Mouse (Mus musculus) ES-E14 (cell line): ENCODE results near the gene Dpp6. TPM values are rescaled to one million over a fixed set of nuclear protein-coding genes. Genes with fewer than 3 reads are reported as not detected.

Experiments used
- DNase-seq: peaks from one replicate; pipeline ENCODE4 v3.0.0-alpha.2; 2013; ENCODE audit warnings: low read depth, low spot score
- H3K27ac ChIP-seq: 2 replicates; pipeline ENCODE4 v1.5.1; 2012; ENCODE audit warnings: low read depth, mild to moderate bottlenecking, low read length, moderate library complexity, mixed read lengths; ENCODE audit not compliant: poor library complexity, insufficient read depth, severe bottlenecking
- H3K36me3 ChIP-seq: 2 replicates; pipeline ENCODE4 v1.6.1; 2012; ENCODE audit warnings: mild to moderate bottlenecking, low read length, moderate library complexity, mixed read lengths; ENCODE audit not compliant: control insufficient read depth, poor library complexity, insufficient read depth, severe bottlenecking
- H3K4me1 ChIP-seq, 2 experiments: fragments of 150-350 bp in 1 of 2; sonication (generic) in 1 of 2; 2 replicates each; pipeline ENCODE4 v1.6.1; 2012; ENCODE audit warnings: low read length in 2 of 2, mild to moderate bottlenecking in 1 of 2, mixed read lengths in 1 of 2; ENCODE audit not compliant: control insufficient read depth in 2 of 2, insufficient read depth in 2 of 2, poor library complexity in 1 of 2
- H3K4me3 ChIP-seq, 2 experiments: fragments of 150-350 bp in 1 of 2; sonication (generic) in 1 of 2; 2 replicates each; pipeline ENCODE4 v1.5.1; 2012; ENCODE audit warnings: low read length in 2 of 2, low read depth in 1 of 2, mild to moderate bottlenecking in 1 of 2, mixed read lengths in 1 of 2; ENCODE audit not compliant: insufficient read depth in 1 of 2, poor library complexity in 1 of 2, severe bottlenecking in 1 of 2
- H3K9ac ChIP-seq: 2 replicates; pipeline ENCODE4 v1.6.1; 2012; ENCODE audit warnings: low read depth, mild to moderate bottlenecking, low read length, mixed read lengths; ENCODE audit not compliant: poor library complexity, insufficient read depth, severe bottlenecking
- H3K9me3 ChIP-seq: fragments of 150-350 bp; sonication (generic); 2 replicates; pipeline ENCODE4 v1.6.1; 2012; ENCODE audit warnings: low read depth, mild to moderate bottlenecking, low read length; ENCODE audit not compliant: control insufficient read depth, insufficient read depth
- CHD2 ChIP-seq: IDR thresholded peaks from 2 replicates; pipeline ENCODE4 v1.6.1; 2014; ENCODE audit warnings: mild to moderate bottlenecking, low read depth, low read length, inconsistent platforms
- HCFC1 ChIP-seq: IDR thresholded peaks from 2 replicates; pipeline ENCODE4 v1.6.1; 2012; ENCODE audit warnings: low read length, inconsistent platforms, borderline replicate concordance; ENCODE audit not compliant: insufficient read depth
- MAFK ChIP-seq: IDR thresholded peaks from 2 replicates; pipeline ENCODE4 v1.6.1; 2014; ENCODE audit warnings: mild to moderate bottlenecking, low read depth, low read length, inconsistent platforms; ENCODE audit not compliant: insufficient read depth
- ZC3H11A ChIP-seq: IDR thresholded peaks from 2 replicates; pipeline ENCODE4 v1.6.1; 2012; ENCODE audit warnings: low read depth, mild to moderate bottlenecking, inconsistent platforms, low read length, borderline replicate concordance
- ZNF384 ChIP-seq: IDR thresholded peaks from 2 replicates; pipeline ENCODE4 v1.6.1; 2012; ENCODE audit warnings: low read depth, low read length, inconsistent platforms
- in situ Hi-C, 2 experiments: fragments of 600-800 bp; cut with MboI; formaldehyde crosslinking; loops; one replicate each; pipeline ENCODE4 v1.15.1; 2025; ENCODE audit warnings: low sequenced_read_pairs in 2 of 2, inconsistent platforms in 1 of 2; ENCODE audit not compliant: unreplicated experiment in 2 of 2
- total RNA-seq: library from RNA; depleted of rRNA; stranded (reverse); fragments of 300-350 nt; gene quantifications from 2 replicates; pipeline ENCODE4 v1.2.3, GENCODE M21; 2012

Gene Dpp6
- total RNA-seq, 1 experiment: 1.5 TPM

- no peak overlapping the region for H3K9ac ChIP-seq
- TF ChIP-seq HCFC1 (no peak), CHD2 (no peak), ZNF384 (no peak), MAFK (no peak), ZC3H11A (no peak)
- H3K4me1 ChIP-seq: no peaks in the 10 kb centered on the region
- in situ Hi-C loops: no loop called here
- H3K9me3 ChIP-seq: no peaks in the 10 kb centered on the region
- H3K27ac ChIP-seq: no peak overlapping the region
- DNase-seq: no peak
- no peaks in the 10 kb centered on the region for H3K36me3 ChIP-seq
- no peak overlapping the region for H3K4me3 ChIP-seq
Measured at GRCm38 (mm10) chr5:27204721-27205120, 387.7 kb downstream of the Dpp6 start.

DNA sequence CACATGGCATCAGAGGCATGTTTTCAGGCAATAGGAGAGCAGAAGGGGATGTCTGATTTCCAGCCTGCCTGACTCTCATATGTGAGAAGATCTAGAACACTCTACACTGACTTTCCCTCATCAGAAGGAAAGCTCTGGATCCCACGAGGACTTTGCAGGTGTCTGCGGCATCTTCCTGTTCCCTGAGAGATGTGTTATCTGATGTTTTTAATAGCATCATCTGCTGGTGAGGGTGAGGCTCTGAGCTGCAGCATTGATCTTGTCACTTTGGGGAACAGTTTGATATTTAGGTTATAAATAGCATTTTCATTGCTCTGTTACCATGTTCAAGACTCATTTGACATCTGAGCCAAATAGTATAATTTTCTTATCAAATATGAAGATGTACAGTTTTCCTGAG, 388.8 kb downstream of the Dpp6 start:
- no peaks in the 10 kb centered on the region for H3K36me3 ChIP-seq
- in situ Hi-C loops: no loop called here
- DNase-seq: no peak
- no peaks in the 10 kb centered on the region for H3K4me1 ChIP-seq
- H3K9me3 ChIP-seq: no peaks in the 10 kb centered on the region
- no peak overlapping the region for H3K4me3 ChIP-seq
- no peak overlapping the region for H3K9ac ChIP-seq
- TF ChIP-seq MAFK (no peak), ZNF384 (no peak)
- H3K27ac ChIP-seq: no peak overlapping the region

GRCm38 (mm10) chr5:27206213-27206612, 389.2 kb downstream of the Dpp6 start:
- no peak for DNase-seq
- in situ Hi-C loops: no loop called here
- Histone ChIP-seq H3K9me3 (no peaks in the 10 kb centered on the region), H3K4me1 (no peaks in the 10 kb centered on the region), H3K36me3 (no peaks in the 10 kb centered on the region), H3K27ac (no peak overlapping the region), H3K9ac (no peak overlapping the region), H3K4me3 (no peak overlapping the region)
- TF ChIP-seq CHD2 (no peak), ZC3H11A (no peak), ZNF384 (no peak), HCFC1 (no peak), MAFK (no peak)

GRCm38 (mm10) chr5:27220116-27220515, 403.1 kb downstream of the Dpp6 start:
- Histone ChIP-seq H3K36me3 (no peaks in the 10 kb centered on the region), H3K4me1 (no peaks in the 10 kb centered on the region)

DNA sequence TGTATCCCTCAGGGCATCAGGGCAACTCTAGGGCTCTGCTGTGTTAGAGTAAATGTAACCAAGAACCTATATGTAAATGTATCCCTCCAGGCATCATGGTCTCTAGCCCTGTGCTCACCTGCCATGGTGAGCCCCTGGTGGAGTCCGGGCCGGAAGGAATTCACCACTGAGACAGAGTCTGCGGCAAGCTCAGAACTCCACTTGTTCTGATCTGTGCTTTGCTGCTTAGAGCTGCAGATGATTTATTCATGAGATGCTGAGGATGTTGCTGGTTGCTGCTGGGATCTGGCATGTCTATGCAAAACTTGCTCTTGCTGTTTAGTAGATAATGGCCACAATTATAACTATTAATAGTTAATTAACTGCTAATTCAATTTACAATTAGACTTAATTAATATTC, 425.1 kb downstream of the Dpp6 start:
- no peaks in the 10 kb centered on the region for H3K9me3 ChIP-seq
- no peak overlapping the region for H3K4me3 ChIP-seq
- H3K27ac ChIP-seq: no peak overlapping the region
- DNase-seq: no peak
- peaks cover 2 to 3% of the 10 kb centered on the region in 2 experiments; a peak in 2 of 4 replicates for H3K4me1 ChIP-seq
- in situ Hi-C loops: no loop called here
- no peak for TF ChIP-seq MAFK
- TF ChIP-seq CHD2: no peak
- no peak for TF ChIP-seq HCFC1
- TF ChIP-seq ZC3H11A: no peak
- TF ChIP-seq ZNF384: no peak
- no peak overlapping the region for H3K9ac ChIP-seq
- H3K36me3 ChIP-seq: no peaks in the 10 kb centered on the region

More at GRCm38 (mm10) chr5:27220116-27220515, 403.1 kb downstream of the Dpp6 start:
- in situ Hi-C loops: no loop called here
- Histone ChIP-seq H3K9ac (no peak overlapping the region), H3K27ac (no peak overlapping the region), H3K9me3 (no peaks in the 10 kb centered on the region), H3K4me3 (no peak overlapping the region)
- no peak for DNase-seq
- TF ChIP-seq ZNF384 (no peak), CHD2 (no peak), HCFC1 (no peak), MAFK (no peak), ZC3H11A (no peak)
